Mouse (Mus musculus): ENCODE measurements around the gene Bmp2.

Gene Bmp2

DNA sequence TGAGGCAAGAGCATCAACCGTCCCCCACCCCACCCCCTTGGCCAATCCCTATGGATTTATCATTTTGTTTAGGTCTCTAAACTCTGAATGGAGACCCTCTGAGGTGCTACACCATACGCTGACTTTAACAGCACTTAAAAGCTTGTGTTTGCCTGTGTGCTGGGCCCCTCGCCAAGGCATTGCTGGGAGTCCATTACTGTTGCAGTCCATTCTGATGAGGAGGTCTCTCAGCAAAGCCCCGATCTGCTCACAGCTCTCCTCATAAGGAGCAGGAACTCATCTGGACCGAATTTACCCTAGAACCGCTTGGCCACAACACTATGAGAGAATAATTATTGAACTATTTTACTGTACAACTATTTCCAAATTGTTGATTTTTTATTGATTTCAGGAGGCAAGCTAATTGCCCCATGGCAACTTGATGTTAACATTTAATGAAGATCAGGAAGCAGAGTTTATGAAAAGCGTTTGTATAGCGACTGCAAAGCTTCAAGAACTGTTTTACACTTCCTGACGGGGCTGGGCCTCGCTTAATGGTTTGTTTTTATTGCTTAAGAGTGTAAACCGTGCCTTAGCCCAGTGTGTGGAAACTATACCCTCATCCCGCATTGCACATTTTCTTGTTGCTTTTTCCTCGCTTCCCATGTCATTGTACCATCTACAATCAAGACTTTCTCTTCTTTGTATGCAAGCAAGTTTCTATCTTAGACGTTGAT, 14.2 kb downstream of the Bmp2 start:
- DNase-seq: no peak

DNA sequence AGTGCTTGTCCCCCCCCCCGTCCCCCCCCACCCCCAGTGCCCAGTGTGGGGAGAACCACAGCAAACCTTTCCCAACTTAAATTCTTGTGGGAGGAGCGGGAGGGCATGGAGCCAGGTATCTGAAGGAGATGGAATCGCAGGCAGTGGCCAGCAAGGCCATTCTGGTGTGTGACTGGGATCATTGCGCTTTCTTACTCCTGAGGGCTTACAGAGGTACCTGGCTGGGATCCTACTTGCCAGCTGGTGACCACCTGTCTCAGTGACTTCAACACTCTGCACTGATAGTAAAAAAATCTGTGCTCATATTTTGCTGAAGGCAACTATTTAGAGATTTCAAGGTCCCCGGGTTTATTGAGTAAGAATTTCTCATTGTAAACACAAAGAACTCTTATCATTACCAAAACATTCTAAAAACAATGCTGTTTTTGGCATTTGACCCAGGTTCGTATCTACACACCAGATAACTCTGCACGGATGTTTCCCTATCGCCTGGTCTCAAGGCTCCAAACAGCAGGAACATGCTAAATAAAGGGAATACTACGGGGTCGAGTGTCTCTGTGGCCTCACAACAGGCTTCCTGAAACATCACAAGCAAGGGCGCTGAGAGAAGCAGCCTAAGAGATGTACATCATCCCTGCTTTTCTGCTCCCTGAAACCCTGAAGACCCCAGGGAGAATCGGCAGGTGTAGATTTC, 39.8 kb downstream of the Bmp2 start:
- DNase-seq: no peak

Measured in thymus, postnatal 25 days (tissue).